Mouse (Mus musculus): ENCODE measurements at regions not wholly inside any gene's neighbourhood (a gene's known extent, or its start where the extent isn't known, plus 50 kb on each side); places are given as distances from the start of the nearest gene placed in this dataset.
"Not testable (repeated sequence)": the region's sequence is repeated elsewhere in the genome, so short reads cannot be mapped to it uniquely, and the experiment has no call there.

- H3K9me3 ChIP-seq = no peaks in the 10 kb centered on the region
- H3K4me1 ChIP-seq = peaks cover 27% of the 10 kb centered on the region
- no peaks in the 10 kb centered on the region for H3K27me3 ChIP-seq (replicated peaks)
- TF ChIP-seq GATA1 (IDR thresholded peaks at IDR 0.05; ENCODE audit: borderline replicate concordance, low read length) (no peak), FLI1 (IDR thresholded peaks at IDR 0.05; ENCODE audit: low read length) (no peak)
- no peak overlapping the region for H3K4me3 ChIP-seq (replicated peaks)
- no peaks in the 10 kb centered on the region for H3K36me3 ChIP-seq (replicated peaks; ENCODE audit: low read length)
Measured at GRCm38 (mm10) chr14:17005194-17006018, 186.4 kb upstream of the Rarb start.

- no peaks in the 10 kb centered on the region for H3K36me3 ChIP-seq (replicated peaks; ENCODE audit: low read length)
- H3K27me3 ChIP-seq (replicated peaks) = no peaks in the 10 kb centered on the region
- H3K4me1 ChIP-seq = peaks cover 30% of the 10 kb centered on the region
- no peak overlapping the region for H3K4me3 ChIP-seq (replicated peaks)
- no peaks in the 10 kb centered on the region for H3K9me3 ChIP-seq
- TF ChIP-seq FLI1 (IDR thresholded peaks at IDR 0.05; ENCODE audit: low read length) = no peak
- TF ChIP-seq GATA1 (IDR thresholded peaks at IDR 0.05; ENCODE audit: borderline replicate concordance, low read length) = no peak
Measured at GRCm38 (mm10) chr14:17004714-17005113, 185.8 kb upstream of the Rarb start.

DNA sequence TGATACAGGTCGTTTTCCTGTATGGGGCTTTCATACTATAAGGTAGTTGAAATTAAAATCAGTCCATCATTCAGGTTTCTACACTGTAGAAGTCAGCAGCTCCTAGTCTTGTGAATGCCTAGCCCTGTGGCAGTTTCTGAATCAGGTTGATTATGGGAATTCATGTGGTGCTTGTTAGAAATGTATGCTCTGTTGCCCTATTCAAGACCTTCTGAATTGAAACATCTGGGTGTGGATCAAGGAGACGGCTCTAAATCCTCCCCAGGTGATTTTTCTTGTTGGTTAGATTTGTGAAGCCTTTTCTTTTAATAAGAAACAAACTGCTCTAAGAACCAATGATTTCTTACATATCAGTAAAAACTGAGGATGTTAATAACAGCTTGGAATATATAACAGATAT lies 177.8 kb upstream of the Rarb start:
- Histone ChIP-seq H3K4me1 (peaks cover 18% of the 10 kb centered on the region), H3K27me3 (replicated peaks) (no peaks in the 10 kb centered on the region), H3K4me3 (replicated peaks) (no peak overlapping the region), H3K9me3 (no peaks in the 10 kb centered on the region), H3K36me3 (replicated peaks; ENCODE audit: low read length) (no peaks in the 10 kb centered on the region)
- no peak for TF ChIP-seq GATA1 (IDR thresholded peaks at IDR 0.05; ENCODE audit: borderline replicate concordance, low read length)
- no peak for TF ChIP-seq FLI1 (IDR thresholded peaks at IDR 0.05; ENCODE audit: low read length)

GRCm38 (mm10) chr14:16970911-16971310 lies 152.0 kb upstream of the Rarb start:
- not testable (repeated sequence) for H3K4me1 ChIP-seq; H3K4me3 ChIP-seq (replicated peaks); H3K9me3 ChIP-seq; H3K27me3 ChIP-seq (replicated peaks); H3K36me3 ChIP-seq (replicated peaks; ENCODE audit: low read length)

DNA sequence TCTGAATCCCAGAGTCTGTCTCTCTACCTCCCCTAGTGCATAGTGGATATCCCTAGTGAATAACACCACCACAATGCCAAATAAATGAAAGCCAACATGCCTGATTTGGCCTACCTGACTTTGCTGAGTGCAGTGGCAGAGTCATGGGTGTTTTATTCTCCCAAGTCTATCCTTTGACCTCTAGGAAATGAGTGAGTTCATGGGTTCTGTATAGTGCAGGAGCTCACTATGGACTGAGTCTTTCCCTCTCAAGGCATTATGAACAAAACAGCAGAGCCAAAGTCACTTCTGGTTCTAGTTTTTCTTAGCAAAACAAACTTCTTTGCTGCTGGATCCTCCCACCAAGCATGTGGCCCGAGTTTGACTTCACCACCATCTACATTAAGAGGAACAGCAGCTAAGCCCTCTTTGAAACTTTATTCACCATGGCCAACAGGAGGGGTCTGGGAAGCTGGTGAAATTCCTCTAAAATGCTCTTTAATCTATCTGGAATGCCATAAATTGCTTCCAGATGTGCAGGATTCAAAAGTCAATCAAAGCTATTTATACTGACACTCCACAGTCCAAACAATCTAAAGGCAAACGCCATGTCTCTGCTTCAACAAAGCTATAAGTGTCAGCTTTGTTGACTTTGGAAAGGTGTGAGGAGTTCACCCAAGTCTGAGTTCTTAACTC lies 145.9 kb upstream of the Rarb start:
- Histone ChIP-seq H3K27me3 (replicated peaks) (no peaks in the 10 kb centered on the region), H3K36me3 (replicated peaks; ENCODE audit: low read length) (no peaks in the 10 kb centered on the region), H3K4me1 (peaks cover 2% of the 10 kb centered on the region; the same call in 1 of the 2 replicates), H3K4me3 (replicated peaks) (no peak overlapping the region), H3K9me3 (no peaks in the 10 kb centered on the region)
- TF ChIP-seq GATA1 (IDR thresholded peaks at IDR 0.05; ENCODE audit: borderline replicate concordance, low read length) (no peak), FLI1 (IDR thresholded peaks at IDR 0.05; ENCODE audit: low read length) (no peak)

- H3K4me1 ChIP-seq = peaks cover 2% of the 10 kb centered on the region; the same call in 1 of the 2 replicates
- H3K36me3 ChIP-seq (replicated peaks; ENCODE audit: low read length) = no peaks in the 10 kb centered on the region
- H3K9me3 ChIP-seq = no peaks in the 10 kb centered on the region
- no peak overlapping the region for H3K4me3 ChIP-seq (replicated peaks)
- no peak for TF ChIP-seq GATA1 (IDR thresholded peaks at IDR 0.05; ENCODE audit: borderline replicate concordance, low read length)
- no peak for TF ChIP-seq FLI1 (IDR thresholded peaks at IDR 0.05; ENCODE audit: low read length)
- H3K27me3 ChIP-seq (replicated peaks) = no peaks in the 10 kb centered on the region
Measured at GRCm38 (mm10) chr14:16962216-16962826, 143.4 kb upstream of the Rarb start.

DNA sequence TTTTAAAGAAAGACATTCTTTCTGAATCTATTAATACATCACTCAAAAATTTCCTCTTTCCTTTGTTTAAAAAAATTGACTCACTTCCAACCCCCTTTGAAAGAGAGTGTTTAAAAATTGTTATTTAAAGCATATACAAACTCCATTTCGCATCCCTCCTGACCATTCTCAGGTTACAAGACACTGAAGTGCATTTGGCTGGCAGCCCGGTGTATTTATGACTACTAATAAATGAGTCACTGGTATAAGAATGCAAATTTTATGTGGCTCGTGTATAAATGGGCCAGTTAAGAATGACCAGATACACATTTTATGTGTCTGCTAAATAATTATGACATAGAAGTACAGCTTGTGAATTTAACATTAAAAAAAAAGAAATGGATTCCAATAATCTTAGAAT lies 138.8 kb upstream of the Rarb start:
- Histone ChIP-seq H3K36me3 (replicated peaks; ENCODE audit: low read length) (no peaks in the 10 kb centered on the region), H3K27me3 (replicated peaks) (no peaks in the 10 kb centered on the region), H3K4me1 (peaks cover 8% of the 10 kb centered on the region; the same call in 1 of the 2 replicates), H3K9me3 (no peaks in the 10 kb centered on the region), H3K4me3 (replicated peaks) (no peak overlapping the region)
- TF ChIP-seq FLI1 (IDR thresholded peaks at IDR 0.05; ENCODE audit: low read length) (no peak), GATA1 (IDR thresholded peaks at IDR 0.05; ENCODE audit: borderline replicate concordance, low read length) (no peak)

- H3K27me3 ChIP-seq (replicated peaks) = no peaks in the 10 kb centered on the region
- H3K4me3 ChIP-seq (replicated peaks) = no peak overlapping the region
- TF ChIP-seq FLI1 (IDR thresholded peaks at IDR 0.05; ENCODE audit: low read length) = no peak
- no peak for TF ChIP-seq GATA1 (IDR thresholded peaks at IDR 0.05; ENCODE audit: borderline replicate concordance, low read length)
- no peaks in the 10 kb centered on the region for H3K36me3 ChIP-seq (replicated peaks; ENCODE audit: low read length)
- no peaks in the 10 kb centered on the region for H3K9me3 ChIP-seq
- peaks cover 5% of the 10 kb centered on the region; the same call in 1 of the 2 replicates for H3K4me1 ChIP-seq
Measured at GRCm38 (mm10) chr14:16954511-16955443, 135.8 kb upstream of the Rarb start.

DNA sequence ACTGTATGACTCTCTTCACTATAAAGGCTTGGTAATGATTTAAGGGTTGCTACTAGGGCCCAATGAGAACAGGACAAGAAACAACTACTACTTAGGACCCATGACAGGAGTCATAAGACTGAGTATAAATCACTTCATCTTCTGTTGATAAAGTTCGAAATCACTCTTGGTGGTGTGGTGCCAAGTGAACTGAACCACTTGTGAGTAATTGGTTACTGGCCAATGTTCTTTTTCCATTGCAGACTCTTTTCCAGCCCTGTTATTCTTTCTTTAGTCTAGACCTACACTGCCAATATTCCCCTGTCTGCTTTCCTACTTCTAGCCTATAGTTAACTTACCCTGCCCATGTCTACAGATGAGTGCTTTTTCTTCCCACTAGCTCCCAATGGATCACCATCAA lies 129.8 kb upstream of the Rarb start:
- Histone ChIP-seq H3K36me3 (replicated peaks; ENCODE audit: low read length) (no peaks in the 10 kb centered on the region), H3K4me1 (no peaks in the 10 kb centered on the region)

More for the DNA sequence above, 129.8 kb upstream of the Rarb start:
- no peak overlapping the region for H3K4me3 ChIP-seq (replicated peaks)
- TF ChIP-seq GATA1 (IDR thresholded peaks at IDR 0.05; ENCODE audit: borderline replicate concordance, low read length) (no peak), FLI1 (IDR thresholded peaks at IDR 0.05; ENCODE audit: low read length) (no peak)
- H3K9me3 ChIP-seq = peaks cover 10% of the 10 kb centered on the region; the same call in 1 of the 2 replicates
- no peaks in the 10 kb centered on the region for H3K27me3 ChIP-seq (replicated peaks)
